Mouse (Mus musculus) embryo, embryonic 10 days (tissue): ENCODE data around the gene Stra6.
A peak's percentile ranks its signal among the peaks of the same experiment; 100 is the strongest.

Source experiments
- DNase-seq: peaks from one replicate; pipeline ENCODE4 v3.0.0-alpha.2; 2015; ENCODE audit warnings: low spot score

Gene Stra6

GRCm38 (mm10) chr9:58049861-58050260 lies 13.7 kb upstream of the Stra6 start:
- no peak for DNase-seq

- peak; percentile 51 for DNase-seq
Observed at GRCm38 (mm10) chr9:58051937-58052336, 11.7 kb upstream of the Stra6 start.

GRCm38 (mm10) chr9:58053102-58053501 lies 10.5 kb upstream of the Stra6 start:
- peak; percentile 90 for DNase-seq

- no peak for DNase-seq
Observed at GRCm38 (mm10) chr9:58053544-58053943, 10.0 kb upstream of the Stra6 start.

GRCm38 (mm10) chr9:58054032-58054431 lies 9.6 kb upstream of the Stra6 start:
- no peak for DNase-seq

GRCm38 (mm10) chr9:58055666-58056065 lies 7.9 kb upstream of the Stra6 start:
- DNase-seq = no peak

DNA sequence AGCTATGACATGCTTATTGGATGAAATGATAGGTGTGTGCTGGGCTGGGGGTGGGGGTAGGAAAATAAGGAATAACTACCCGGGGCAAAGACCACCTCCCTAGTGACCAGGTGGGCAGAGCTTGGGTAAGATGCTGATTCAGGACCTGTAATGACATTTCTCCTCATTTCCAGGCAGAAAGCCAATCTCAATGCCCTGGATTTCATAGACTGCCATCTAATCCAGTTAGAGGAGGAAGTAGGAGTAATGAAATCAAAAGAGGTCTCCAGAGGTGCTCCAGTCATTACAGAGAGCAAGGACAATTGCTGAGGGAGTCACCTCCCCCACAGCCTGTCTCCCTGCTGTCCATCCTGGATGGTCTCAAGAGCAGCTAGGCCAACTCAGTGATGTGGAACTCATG lies 3.7 kb upstream of the Stra6 start:
- DNase-seq = no peak

DNA sequence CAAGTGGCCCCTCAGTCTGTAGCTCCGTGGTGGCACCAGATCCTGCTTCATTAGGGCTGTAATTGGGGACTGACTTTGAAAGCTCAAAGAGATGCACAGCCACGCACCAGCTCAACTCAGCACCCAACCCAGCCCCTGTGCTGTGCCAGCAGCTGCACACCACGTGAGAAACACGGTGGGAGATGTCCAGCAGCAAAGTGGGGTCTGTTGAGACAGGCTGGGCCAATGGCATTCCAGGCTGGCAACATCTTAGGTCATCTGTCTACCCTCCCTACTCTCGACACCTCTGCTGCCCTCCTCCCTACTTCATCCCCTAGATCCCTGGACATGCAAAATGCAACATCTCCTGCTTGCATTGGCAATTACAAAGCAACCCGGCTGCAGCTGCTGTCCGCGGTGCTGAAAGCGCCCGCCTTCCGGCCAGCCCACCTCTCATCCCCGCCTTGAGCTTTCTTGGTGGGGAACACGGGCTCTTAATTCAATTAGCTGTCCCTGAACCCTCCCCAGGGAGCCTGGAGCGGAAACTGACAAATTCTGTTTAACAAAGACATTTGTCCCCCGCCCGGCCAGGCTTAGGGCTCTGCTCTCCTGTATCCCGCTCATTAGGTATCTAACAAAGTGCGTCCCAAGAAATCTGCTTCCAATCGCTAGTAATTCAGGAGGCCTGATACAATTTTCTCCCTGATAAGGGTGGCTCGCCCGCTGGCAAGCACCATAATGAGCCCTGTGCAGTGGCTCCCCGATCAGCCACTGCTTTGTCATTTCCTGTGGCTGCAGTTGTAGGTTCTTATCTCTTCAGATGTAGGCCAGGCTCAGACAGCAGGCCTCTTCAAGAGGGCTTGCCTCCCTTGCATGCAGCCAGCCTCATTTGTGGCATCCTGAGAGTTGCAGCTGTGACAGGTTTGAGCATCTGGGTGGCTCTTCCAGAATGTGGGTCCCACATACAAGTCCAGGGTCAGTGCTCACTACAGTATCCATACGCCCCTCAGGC lies 2.6 kb upstream of the Stra6 start:
- peak; percentile 73 for DNase-seq

- no peak for DNase-seq
Observed at GRCm38 (mm10) chr9:58065532-58065931, 1.9 kb downstream of the Stra6 start.

- DNase-seq = no peak
Observed at GRCm38 (mm10) chr9:58065977-58066730, 2.6 kb downstream of the Stra6 start.

DNA sequence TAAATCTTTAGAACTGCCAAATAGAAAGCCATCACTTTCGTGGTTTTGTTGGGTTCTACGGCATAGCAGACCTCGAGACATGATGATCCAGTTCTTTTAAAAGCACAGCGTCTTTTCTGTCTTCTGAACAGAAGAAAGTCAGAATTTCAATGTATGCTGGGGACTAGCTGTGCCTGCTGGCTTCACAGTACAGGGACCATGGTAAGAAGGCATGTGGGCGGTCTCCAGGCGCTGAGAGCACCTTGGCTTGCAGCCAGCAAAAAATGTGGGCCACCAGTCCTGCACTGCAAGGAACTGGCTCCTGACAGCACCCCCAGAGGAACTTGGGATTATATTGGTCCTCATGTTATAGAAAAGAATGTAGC lies 3.1 kb downstream of the Stra6 start:
- no peak for DNase-seq

- no peak for DNase-seq
Observed at GRCm38 (mm10) chr9:58067546-58067945, 4.0 kb downstream of the Stra6 start.

DNA sequence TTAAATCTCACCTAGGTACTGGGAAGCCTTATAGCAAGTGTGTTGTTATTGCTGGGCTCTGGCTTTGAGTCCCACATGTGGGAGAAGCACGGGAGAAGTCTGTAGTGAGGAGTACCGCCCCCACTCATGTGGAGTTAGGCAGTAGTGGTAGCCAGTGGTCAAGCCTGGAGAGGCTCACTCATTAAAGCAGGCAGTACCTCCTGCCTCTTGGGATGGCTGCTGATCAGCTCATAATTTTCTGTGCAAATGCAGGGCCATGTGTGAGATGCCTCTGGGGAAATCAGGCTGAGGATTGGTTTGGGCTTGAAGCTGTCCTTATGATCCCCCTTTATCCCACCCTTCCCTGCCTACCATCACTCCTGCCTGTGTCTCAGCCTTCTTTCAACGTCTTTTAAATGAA lies 11.0 kb downstream of the Stra6 start:
- no peak for DNase-seq

- DNase-seq = no peak
Observed at GRCm38 (mm10) chr9:58084586-58084985, 21.0 kb downstream of the Stra6 start.

DNA sequence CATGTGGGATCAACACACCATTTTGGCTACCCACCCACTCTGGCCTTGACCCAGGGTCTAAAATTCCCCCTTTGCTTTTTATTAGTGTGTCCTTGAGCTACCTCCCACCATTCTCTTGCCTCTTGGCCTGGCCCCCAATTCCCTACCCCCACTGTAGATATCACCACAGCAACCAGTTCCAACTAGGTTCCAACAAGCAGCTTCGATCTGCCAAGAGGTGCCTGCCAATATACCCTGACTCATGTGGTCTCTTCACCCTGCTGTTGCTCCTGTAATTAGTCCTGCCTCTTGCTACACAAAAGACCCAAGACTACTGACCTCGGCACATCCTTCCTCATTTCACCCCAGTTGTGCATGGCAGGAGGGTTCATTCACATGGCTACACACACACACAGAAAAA lies 21.5 kb downstream of the Stra6 start:
- DNase-seq = no peak

DNA sequence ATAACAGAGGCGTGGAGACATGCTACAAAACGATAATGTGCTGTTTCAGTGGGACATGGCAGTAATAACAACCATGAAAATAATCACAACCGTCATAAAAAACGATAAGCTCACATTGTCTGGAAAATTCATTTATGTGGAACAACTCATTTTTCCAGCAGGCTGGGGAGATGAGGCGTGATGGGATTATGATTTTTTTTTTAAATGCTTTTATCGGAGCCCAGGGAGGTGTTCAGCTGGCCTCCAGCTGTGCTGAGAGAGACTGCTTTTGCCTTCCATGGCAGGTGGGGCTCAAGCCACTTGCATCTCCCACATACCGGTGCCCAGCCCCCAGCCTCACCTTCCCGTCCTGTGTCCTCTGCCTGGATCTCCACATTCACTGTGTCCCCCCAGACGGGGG lies 22.6 kb downstream of the Stra6 start:
- DNase-seq = no peak

GRCm38 (mm10) chr9:58086861-58087260 lies 23.3 kb downstream of the Stra6 start:
- no peak for DNase-seq

DNA sequence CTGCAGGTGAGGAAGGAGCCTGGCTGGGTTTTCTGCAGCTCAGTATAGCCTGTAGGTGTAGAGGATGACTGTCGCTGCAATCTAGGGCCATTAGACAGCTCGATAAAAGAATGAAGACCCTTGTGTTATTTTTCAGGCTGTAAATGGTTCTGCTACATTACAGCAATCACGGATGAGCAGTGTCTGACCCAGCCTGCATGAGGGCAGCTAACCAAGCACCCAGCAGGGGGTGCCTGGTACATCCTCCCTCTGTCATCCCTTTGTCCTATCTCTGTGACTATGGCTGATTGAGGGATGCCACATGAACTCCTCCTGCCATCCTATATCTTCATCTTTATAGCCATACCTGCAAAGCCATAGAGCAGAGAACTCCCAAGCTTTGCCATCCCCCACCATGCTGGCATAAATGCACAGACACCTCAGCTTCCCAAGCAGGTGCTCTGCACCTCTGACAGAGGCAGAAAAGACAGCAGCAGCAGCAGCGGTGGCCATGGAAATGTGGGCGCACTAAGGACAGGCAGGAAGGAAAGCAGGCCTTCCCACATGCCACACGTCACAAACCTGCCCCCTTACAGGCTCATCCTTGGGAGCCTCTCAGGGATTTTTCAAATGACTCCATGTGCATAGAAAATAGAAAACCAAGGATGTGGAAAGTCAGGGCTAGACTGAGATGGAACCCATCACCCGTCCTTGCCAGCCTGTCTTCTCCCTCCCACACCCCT lies 23.9 kb downstream of the Stra6 start:
- no peak for DNase-seq

DNA sequence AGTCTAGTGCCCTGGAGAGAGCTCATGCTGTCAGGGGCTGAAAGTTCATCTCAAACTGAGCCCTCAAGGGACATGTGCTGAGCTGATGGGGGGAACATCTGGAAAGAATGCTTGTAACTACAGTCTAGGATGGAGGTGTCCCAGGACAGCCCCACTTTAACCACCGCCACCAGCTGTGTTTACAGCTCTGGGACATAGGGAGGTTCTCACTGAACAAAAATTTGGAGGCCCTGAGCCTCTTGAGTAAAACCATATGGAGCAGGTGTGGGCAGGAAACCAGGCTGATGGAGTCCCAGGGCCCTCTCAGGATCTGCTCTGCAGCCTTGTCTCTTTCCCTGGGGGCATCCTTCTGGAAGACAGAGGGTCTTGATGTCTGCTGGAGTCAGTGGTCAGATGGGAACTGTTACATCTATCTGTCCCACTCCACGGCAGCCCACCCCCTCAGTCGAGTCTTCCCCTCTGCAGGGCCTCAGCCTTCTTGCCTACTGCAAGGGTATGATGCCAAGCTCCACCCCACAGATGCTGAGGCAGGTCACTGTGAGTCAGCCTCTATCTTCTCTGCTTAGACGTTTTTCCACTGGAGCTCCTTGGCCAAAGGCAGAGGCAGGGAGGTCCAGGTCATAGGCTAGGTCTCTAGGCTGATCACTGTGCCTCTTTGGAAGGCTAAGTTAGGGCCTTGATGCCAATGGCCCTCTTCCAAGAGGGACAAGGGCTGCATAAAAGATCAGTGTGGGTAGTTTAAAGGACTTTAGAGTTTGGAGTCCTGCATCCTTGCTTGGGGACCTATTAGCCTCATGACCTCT lies 28.2 kb downstream of the Stra6 start:
- DNase-seq = no peak

DNA sequence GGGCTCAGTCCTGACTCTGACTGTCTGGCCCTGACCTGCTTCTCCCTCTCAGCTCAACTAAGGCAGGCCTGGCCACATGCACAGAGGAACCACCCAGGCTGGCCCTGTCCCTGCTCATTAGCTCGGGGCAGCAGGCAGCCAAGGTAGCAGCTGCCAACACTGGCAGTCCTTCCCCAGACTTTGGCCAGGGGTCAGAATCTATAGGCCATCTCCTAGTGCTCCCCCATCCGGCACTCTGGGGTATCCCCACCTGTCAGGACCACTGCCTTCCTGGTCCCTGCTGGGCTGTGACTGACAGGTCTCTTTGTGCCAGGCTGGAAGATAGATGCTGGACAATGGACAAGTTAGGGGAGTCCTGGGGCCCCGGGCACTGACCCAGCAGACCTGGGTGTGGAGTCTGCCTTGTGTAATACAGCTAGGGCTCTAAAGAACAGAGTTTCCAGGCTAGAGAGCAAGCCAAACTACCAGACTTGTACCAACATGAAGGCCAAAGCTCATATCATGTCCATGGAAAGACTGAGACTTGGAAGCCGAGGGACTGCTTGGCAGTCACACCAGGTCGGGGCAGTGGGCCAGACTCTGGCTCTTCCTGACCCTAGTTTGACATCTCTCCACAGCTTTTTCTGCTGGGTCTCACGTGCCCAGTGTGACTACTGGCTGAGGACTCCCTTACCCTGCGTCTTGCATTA lies 29.1 kb downstream of the Stra6 start:
- DNase-seq = no peak

GRCm38 (mm10) chr9:58093776-58094175 lies 30.2 kb downstream of the Stra6 start:
- no peak for DNase-seq
